Comparison of ENCODE assay signal across 21 mouse cellular contexts in genomic region chr8:114810470-114810869, GRCm38 (mm10).
"Had no signal": no experiment of that assay in that cellular context is flagged by ENCODE, and none has a peak within 500 bp of the region (broad histone marks: within the 10 kb centered on the region; RNA-seq: fewer than 3 reads in every experiment).

No protein-coding gene starts in this region.

- DNase-seq: gastrocnemius, postnatal 14 days; gastrocnemius, postnatal 36 days; heart, adult 18-20 months; heart, postnatal 10 days; heart, postnatal 4 days; kidney, adult 18-20 months; kidney, adult 8-10 months; kidney, postnatal 10 days; kidney, postnatal 36 days; layer of hippocampus, adult 9-11 months; layer of hippocampus, postnatal 36 days; left cerebral cortex, postnatal 4 days; liver, embryonic 13.5 days had no signal

- H3K9ac ChIP-seq: heart, embryonic 12.5 days; hindbrain, embryonic 13.5 days; hindbrain, embryonic 15.5 days; limb, embryonic 13.5 days; limb, embryonic 15.5 days; liver, embryonic 13.5 days had no signal

- H3K27ac ChIP-seq: heart, embryonic 10.5 days; hindbrain, embryonic 13.5 days; hindbrain, embryonic 15.5 days; hindbrain, postnatal 0 days; limb, embryonic 13.5 days; limb, embryonic 15.5 days; liver, embryonic 13.5 days had no signal

- H3K4me2 ChIP-seq: heart, embryonic 12.5 days; hindbrain, embryonic 13.5 days; hindbrain, embryonic 15.5 days; limb, embryonic 13.5 days; limb, embryonic 15.5 days; liver, embryonic 13.5 days had no signal

- H3K9me3 ChIP-seq: heart, embryonic 10.5 days; hindbrain, embryonic 13.5 days; hindbrain, embryonic 15.5 days; limb, embryonic 13.5 days; limb, embryonic 15.5 days; liver, embryonic 13.5 days had no signal

- H3K27me3 ChIP-seq: heart, embryonic 12.5 days; hindbrain, embryonic 13.5 days; hindbrain, embryonic 15.5 days; limb, embryonic 13.5 days; limb, embryonic 15.5 days; liver, embryonic 13.5 days had no signal

- H3K36me3 ChIP-seq: heart, embryonic 10.5 days; heart, embryonic 12.5 days; hindbrain, embryonic 13.5 days; hindbrain, embryonic 15.5 days; limb, embryonic 13.5 days; limb, embryonic 15.5 days; liver, embryonic 13.5 days had no signal

- H3K4me3 ChIP-seq: heart, embryonic 10.5 days; heart, embryonic 12.5 days; hindbrain, embryonic 13.5 days; hindbrain, embryonic 15.5 days; limb, embryonic 13.5 days; limb, embryonic 15.5 days; liver, embryonic 13.5 days had no signal

- H3K4me1 ChIP-seq: hindbrain, embryonic 15.5 days; limb, embryonic 13.5 days; limb, embryonic 15.5 days; liver, embryonic 13.5 days had no signal

- ATAC-seq: hindbrain, postnatal 0 days; intestine, postnatal 0 days had no signal
